Mouse (Mus musculus): ENCODE measurements at regions not wholly inside any gene's neighbourhood (a gene's known extent, or its start where the extent isn't known, plus 50 kb on each side); places are given as distances from the start of the nearest gene placed in this dataset.

GRCm38 (mm10) chr3:38397615-38397956 lies 87.1 kb downstream of the Ankrd50 start:
- 0 out of 2 replicates have a peak, but pooled peaks cover 4% of the 10 kb centered on the region for H3K9me3 ChIP-seq (ENCODE audit: control insufficient read depth, low read length)
- 74% methylated on average over 13 of the region's 13 CpGs for WGBS
- H3K27me3 ChIP-seq (ENCODE audit: control insufficient read depth, insufficient read depth, low read length) = no peaks in the 10 kb centered on the region
- no peak overlapping the region for H3K4me3 ChIP-seq (ENCODE audit: control insufficient read depth in 1 of 2, insufficient read depth in 1 of 2, low read depth in 1 of 2, low read length in 2 of 2)
- no peak for ATAC-seq (ENCODE audit: insufficient number of reproducible peaks, insufficient read depth, low FRiP score, low read depth)
- no peak overlapping the region for H3K27ac ChIP-seq (replicated peaks in 1 of 2; ENCODE audit: control insufficient read depth in 1 of 2, insufficient read depth in 1 of 2, low read depth in 2 of 2, low read length in 2 of 2)
- H3K4me2 ChIP-seq (ENCODE audit: low read length) = peak overlapping the region; percentile 68; the same call in 1 of the 2 replicates
- peaks cover 2 to 10% of the 10 kb centered on the region in 2 experiments; a peak in 1 of 4 replicates for H3K4me1 ChIP-seq (ENCODE audit: control insufficient read depth in 2 of 2, insufficient read depth in 2 of 2, low read length in 2 of 2)
- no peak overlapping the region for H3K9ac ChIP-seq (ENCODE audit: low read length)
- no peaks in the 10 kb centered on the region for H3K36me3 ChIP-seq (ENCODE audit: control insufficient read depth, insufficient read depth, low read length)

- peak overlapping the region; percentile 28 for H3K9ac ChIP-seq (ENCODE audit: low read length)
Observed at GRCm38 (mm10) chr3:38396760-38397614, 87.7 kb downstream of the Ankrd50 start.

GRCm38 (mm10) chr3:38394308-38394707 lies 90.3 kb downstream of the Ankrd50 start:
- 78% methylated on average over 4 of the region's 4 CpGs for WGBS
- Histone ChIP-seq H3K4me2 (ENCODE audit: low read length) (no peak overlapping the region), H3K9ac (ENCODE audit: low read length) (no peak overlapping the region), H3K27me3 (ENCODE audit: control insufficient read depth, insufficient read depth, low read length) (no peaks in the 10 kb centered on the region), H3K36me3 (ENCODE audit: control insufficient read depth, insufficient read depth, low read length) (no peaks in the 10 kb centered on the region), H3K27ac (replicated peaks in 1 of 2; ENCODE audit: control insufficient read depth in 1 of 2, insufficient read depth in 1 of 2, low read depth in 2 of 2, low read length in 2 of 2) (no peak overlapping the region), H3K4me1 (ENCODE audit: control insufficient read depth in 2 of 2, insufficient read depth in 2 of 2, low read length in 2 of 2) (peaks cover 2 to 10% of the 10 kb centered on the region in 2 experiments; a peak in 1 of 4 replicates), H3K9me3 (ENCODE audit: control insufficient read depth, low read length) (no peaks in the 10 kb centered on the region), H3K4me3 (ENCODE audit: control insufficient read depth in 1 of 2, insufficient read depth in 1 of 2, low read depth in 1 of 2, low read length in 2 of 2) (no peak overlapping the region)
- ATAC-seq (ENCODE audit: insufficient number of reproducible peaks, insufficient read depth, low FRiP score, low read depth) = no peak

More at GRCm38 (mm10) chr3:38396760-38397614, 87.7 kb downstream of the Ankrd50 start:
- Histone ChIP-seq H3K9me3 (ENCODE audit: control insufficient read depth, low read length) (0 out of 2 replicates have a peak, but pooled peaks cover 2% of the 10 kb centered on the region), H3K36me3 (ENCODE audit: control insufficient read depth, insufficient read depth, low read length) (no peaks in the 10 kb centered on the region), H3K4me2 (ENCODE audit: low read length) (peak overlapping the region; percentile 68), H3K4me1 (ENCODE audit: control insufficient read depth in 2 of 2, insufficient read depth in 2 of 2, low read length in 2 of 2) (peaks cover 2 to 10% of the 10 kb centered on the region in 2 experiments; a peak in 1 of 4 replicates), H3K4me3 (ENCODE audit: control insufficient read depth in 1 of 2, insufficient read depth in 1 of 2, low read depth in 1 of 2, low read length in 2 of 2) (peak overlapping the region; percentile 25 to 33), H3K27me3 (ENCODE audit: control insufficient read depth, insufficient read depth, low read length) (no peaks in the 10 kb centered on the region), H3K27ac (replicated peaks in 1 of 2; ENCODE audit: control insufficient read depth in 1 of 2, insufficient read depth in 1 of 2, low read depth in 2 of 2, low read length in 2 of 2) (no peak overlapping the region)
- no peak for ATAC-seq (ENCODE audit: insufficient number of reproducible peaks, insufficient read depth, low FRiP score, low read depth)
- WGBS = 7% methylated on average over 20 of the region's 20 CpGs

GRCm38 (mm10) chr3:38389647-38390046 lies 95.0 kb downstream of the Ankrd50 start:
- no peak overlapping the region for H3K27ac ChIP-seq (replicated peaks in 1 of 2; ENCODE audit: control insufficient read depth in 1 of 2, insufficient read depth in 1 of 2, low read depth in 2 of 2, low read length in 2 of 2)
- no peaks in the 10 kb centered on the region for H3K27me3 ChIP-seq (ENCODE audit: control insufficient read depth, insufficient read depth, low read length)
- 69% methylated on average over 2 of the region's 2 CpGs for WGBS
- H3K36me3 ChIP-seq (ENCODE audit: control insufficient read depth, insufficient read depth, low read length) = no peaks in the 10 kb centered on the region
- no peak overlapping the region for H3K4me2 ChIP-seq (ENCODE audit: low read length)
- H3K9me3 ChIP-seq (ENCODE audit: control insufficient read depth, low read length) = no peaks in the 10 kb centered on the region
- H3K9ac ChIP-seq (ENCODE audit: low read length) = no peak overlapping the region
- no peak overlapping the region for H3K4me3 ChIP-seq (ENCODE audit: control insufficient read depth in 1 of 2, insufficient read depth in 1 of 2, low read depth in 1 of 2, low read length in 2 of 2)
- no peak for ATAC-seq (ENCODE audit: insufficient number of reproducible peaks, insufficient read depth, low FRiP score, low read depth)
- no peaks in the 10 kb centered on the region for H3K4me1 ChIP-seq (ENCODE audit: control insufficient read depth in 2 of 2, insufficient read depth in 2 of 2, low read length in 2 of 2)

- ATAC-seq (ENCODE audit: insufficient number of reproducible peaks, insufficient read depth, low FRiP score, low read depth) = no peak
- H3K4me3 ChIP-seq (ENCODE audit: control insufficient read depth in 1 of 2, insufficient read depth in 1 of 2, low read depth in 1 of 2, low read length in 2 of 2) = no peak overlapping the region
- no peaks in the 10 kb centered on the region for H3K9me3 ChIP-seq (ENCODE audit: control insufficient read depth, low read length)
- no peak overlapping the region for H3K27ac ChIP-seq (replicated peaks in 1 of 2; ENCODE audit: control insufficient read depth in 1 of 2, insufficient read depth in 1 of 2, low read depth in 2 of 2, low read length in 2 of 2)
- WGBS = 48% methylated on average over 3 of the region's 3 CpGs
- H3K27me3 ChIP-seq (ENCODE audit: control insufficient read depth, insufficient read depth, low read length) = no peaks in the 10 kb centered on the region
- no peak overlapping the region for H3K9ac ChIP-seq (ENCODE audit: low read length)
- no peak overlapping the region for H3K4me2 ChIP-seq (ENCODE audit: low read length)
- no peaks in the 10 kb centered on the region for H3K4me1 ChIP-seq (ENCODE audit: control insufficient read depth in 2 of 2, insufficient read depth in 2 of 2, low read length in 2 of 2)
- no peaks in the 10 kb centered on the region for H3K36me3 ChIP-seq (ENCODE audit: control insufficient read depth, insufficient read depth, low read length)
Observed at GRCm38 (mm10) chr3:38388961-38389360, 95.7 kb downstream of the Ankrd50 start.

- H3K4me1 ChIP-seq (ENCODE audit: control insufficient read depth in 2 of 2, insufficient read depth in 2 of 2, low read length in 2 of 2) = peaks cover 0 to 3% of the 10 kb centered on the region in 2 experiments; a peak in 1 of 4 replicates
- no peaks in the 10 kb centered on the region for H3K36me3 ChIP-seq (ENCODE audit: control insufficient read depth, insufficient read depth, low read length)
- 69% methylated on average over 3 of the region's 3 CpGs for WGBS
- no peak for ATAC-seq (ENCODE audit: insufficient number of reproducible peaks, insufficient read depth, low FRiP score, low read depth)
- H3K27me3 ChIP-seq (ENCODE audit: control insufficient read depth, insufficient read depth, low read length) = no peaks in the 10 kb centered on the region
- no peaks in the 10 kb centered on the region for H3K9me3 ChIP-seq (ENCODE audit: control insufficient read depth, low read length)
- H3K9ac ChIP-seq (ENCODE audit: low read length) = no peak overlapping the region
- no peak overlapping the region for H3K27ac ChIP-seq (replicated peaks in 1 of 2; ENCODE audit: control insufficient read depth in 1 of 2, insufficient read depth in 1 of 2, low read depth in 2 of 2, low read length in 2 of 2)
- no peak overlapping the region for H3K4me2 ChIP-seq (ENCODE audit: low read length)
- H3K4me3 ChIP-seq (ENCODE audit: control insufficient read depth in 1 of 2, insufficient read depth in 1 of 2, low read depth in 1 of 2, low read length in 2 of 2) = no peak overlapping the region
Observed at GRCm38 (mm10) chr3:38382743-38383142, 101.9 kb downstream of the Ankrd50 start.

GRCm38 (mm10) chr3:38381623-38382022 lies 103.0 kb downstream of the Ankrd50 start:
- ATAC-seq (ENCODE audit: insufficient number of reproducible peaks, insufficient read depth, low FRiP score, low read depth) = no peak
- Histone ChIP-seq H3K9me3 (ENCODE audit: control insufficient read depth, low read length) (no peaks in the 10 kb centered on the region), H3K4me3 (ENCODE audit: control insufficient read depth in 1 of 2, insufficient read depth in 1 of 2, low read depth in 1 of 2, low read length in 2 of 2) (no peak overlapping the region), H3K27me3 (ENCODE audit: control insufficient read depth, insufficient read depth, low read length) (no peaks in the 10 kb centered on the region), H3K27ac (replicated peaks in 1 of 2; ENCODE audit: control insufficient read depth in 1 of 2, insufficient read depth in 1 of 2, low read depth in 2 of 2, low read length in 2 of 2) (0 out of 4 replicates have a peak overlapping the region, but pooled peaks of 1 of the 2 experiments have one; percentile 1), H3K36me3 (ENCODE audit: control insufficient read depth, insufficient read depth, low read length) (no peaks in the 10 kb centered on the region), H3K9ac (ENCODE audit: low read length) (no peak overlapping the region), H3K4me2 (ENCODE audit: low read length) (no peak overlapping the region), H3K4me1 (ENCODE audit: control insufficient read depth in 2 of 2, insufficient read depth in 2 of 2, low read length in 2 of 2) (peaks cover 0 to 3% of the 10 kb centered on the region in 2 experiments; a peak in 1 of 4 replicates)
- WGBS = 27% methylated on average over 5 of the region's 5 CpGs

Data from heart, embryonic 14.5 days (tissue).